8 mouse cellular contexts compared by ENCODE assay signal in genomic region chr11:52396597-52397188, GRCm38 (mm10). TPM values are rescaled to one million over a fixed set of nuclear protein-coding genes. Genes with fewer than 3 reads are reported as not detected.
DNase-seq lines count a peak whose midpoint lies in the region; ATAC-seq and TF ChIP-seq lines count a peak whose summit lies in the region.

No protein-coding gene starts in this region.

- no peaks in the 10 kb centered on the region for H3K36me3 ChIP-seq in thymus, adult 2 months (ENCODE audit: control insufficient read depth, insufficient read depth, low read length)
- H3K36me3 ChIP-seq in hindbrain, embryonic 13.5 days: no peaks in the 10 kb centered on the region

- no peaks in the 10 kb centered on the region for H3K9me3 ChIP-seq in hindbrain, embryonic 13.5 days

- peak overlapping the region; percentile 94 for H3K9ac ChIP-seq in hindbrain, embryonic 13.5 days

- peaks cover 4% of the 10 kb centered on the region; the same call in 1 of the 2 replicates for H3K4me1 ChIP-seq in thymus, adult 2 months (replicated peaks; ENCODE audit: control insufficient read depth, insufficient read depth, low read length)
- H3K4me1 ChIP-seq in cortical plate, adult 2 months (ENCODE audit: control insufficient read depth, insufficient read depth, low read length): peaks cover 6% of the 10 kb centered on the region
- peaks cover 35% of the 10 kb centered on the region for H3K4me1 ChIP-seq in hindbrain, embryonic 13.5 days (replicated peaks)

- 2% methylated on average over 33 of the region's 33 CpGs for WGBS in thymus, adult 2 months
- 1% methylated on average over 33 of the region's 33 CpGs for WGBS in hindbrain, embryonic 13.5 days

- ATAC-seq in hindbrain, embryonic 13.5 days (ENCODE audit: low FRiP score): peak; percentile 88

- intact Hi-C loops in gastrocnemius, postnatal 14 days (cut with DNase I; ENCODE audit: low total_unique reads): no loop called here

- H3K27ac ChIP-seq in thymus, adult 2 months (ENCODE audit: control insufficient read depth, insufficient read depth, low read length): 0 out of 2 replicates have a peak overlapping the region, but pooled peaks have one; percentile 1
- peak overlapping the region; percentile 89 for H3K27ac ChIP-seq in cortical plate, adult 2 months (ENCODE audit: insufficient read depth, low read length)
- H3K27ac ChIP-seq in hindbrain, embryonic 13.5 days: peak overlapping the region; percentile 95

- peak; percentile 62 for DNase-seq in thymus, adult 2 months
- DNase-seq in thymus, postnatal 36 days: no peak
- peak; percentile 26 for DNase-seq in lung, postnatal 25 days (ENCODE audit: low spot score)
- DNase-seq in testis, postnatal 14 days (ENCODE audit: low spot score): peak; percentile 17
- no peak for DNase-seq in urinary bladder, adult 18-20 months (ENCODE audit: low spot score in 2 of 2)
- no peak for DNase-seq in gastrocnemius, postnatal 14 days

- H3K27me3 ChIP-seq in thymus, adult 2 months (ENCODE audit: control insufficient read depth, insufficient read depth, low read length): no peaks in the 10 kb centered on the region
- H3K27me3 ChIP-seq in hindbrain, embryonic 13.5 days: no peaks in the 10 kb centered on the region

- no peak for TF ChIP-seq POLR2A in thymus, adult 2 months (IDR thresholded peaks at IDR 0.05; ENCODE audit: control insufficient read depth, extremely low read depth, insufficient read depth, low read length, poor library complexity)
- TF ChIP-seq POLR2A in cortical plate, adult 2 months (IDR thresholded peaks at IDR 0.05; ENCODE audit: extremely low read depth, insufficient read depth, low read length): no peak

- H3K4me2 ChIP-seq in hindbrain, embryonic 13.5 days: peak overlapping the region; percentile 85

- H3K4me3 ChIP-seq in thymus, adult 2 months (ENCODE audit: control insufficient read depth, insufficient read depth, low read length): peak overlapping the region; percentile 75
- peak overlapping the region; percentile 84 for H3K4me3 ChIP-seq in cortical plate, adult 2 months (ENCODE audit: insufficient read depth, low read length)
- peak overlapping the region; percentile 92 for H3K4me3 ChIP-seq in hindbrain, embryonic 13.5 days

- TF ChIP-seq CTCF in thymus, adult 2 months (IDR thresholded peaks at IDR 0.05; ENCODE audit: borderline replicate concordance, control insufficient read depth, extremely low read depth, insufficient read depth, low read length, poor library complexity): no peak; the same call in 1 of the 2 replicates
- no peak for TF ChIP-seq CTCF in cortical plate, adult 2 months (IDR thresholded peaks at IDR 0.05; ENCODE audit: extremely low read depth, insufficient read depth, low read length)

RNA-seq across cellular contexts. Expression of gene 9530068E07Rik, which starts 0.5 kb away (rescaled TPM):
- polyA plus RNA-seq in thymus, adult 2 months (2012; rRNA removed): 124 and 127 TPM in 2 replicates
- 78.5 and 79.1 TPM in 2 replicates for polyA plus RNA-seq in cortical plate, adult 2 months (2012; rRNA removed)
- 129 TPM in 2 replicates for polyA plus RNA-seq in hindbrain, embryonic 13.5 days (2015; fragmentation: Nextera tagmentation; extraction: Ambion mirVana)
- total RNA-seq in gastrocnemius, postnatal 14 days (2021): 10 to 100 TPM; 57.9 to 62.0 TPM

RNA-seq across cellular contexts. Expression of gene Vdac1, which starts 36.0 kb away (rescaled TPM):
- polyA plus RNA-seq in thymus, adult 2 months (2012; rRNA removed): 64.8 and 70.3 TPM in 2 replicates
- 355 and 362 TPM in 2 replicates for polyA plus RNA-seq in cortical plate, adult 2 months (2012; rRNA removed)
- 280 and 294 TPM in 2 replicates for polyA plus RNA-seq in hindbrain, embryonic 13.5 days (2015; fragmentation: Nextera tagmentation; extraction: Ambion mirVana)
- total RNA-seq in gastrocnemius, postnatal 14 days (2021): 1,000 to 10,000 TPM; 1,133 to 1,268 TPM

Comparison
In these comparisons a context has a peak if more than half of its experiments do, and no peak if none do; other contexts are left out.
1. DNase-seq: peak in thymus, adult 2 months (single experiment), lung, postnatal 25 days (single experiment) and testis, postnatal 14 days (single experiment); none in thymus, postnatal 36 days (0 of 2), urinary bladder, adult 18-20 months (0 of 2) and gastrocnemius, postnatal 14 days (single experiment).
2. H3K27ac ChIP-seq: peak in every context shown above with its lines; median percentile 95 in hindbrain, embryonic 13.5 days; 89 in cortical plate, adult 2 months; 1 in thymus, adult 2 months.
3. Peak in every context shown above with its lines, with median percentiles within 50 percentile points of each other: H3K4me3 ChIP-seq.